Mouse (Mus musculus): ENCODE results near the gene Mei1. TPM values are rescaled to one million over a fixed set of nuclear protein-coding genes. Genes with fewer than 3 reads are reported as not detected.

Gene Mei1
- polyA plus RNA-seq, 1 experiment from 2014 or later = not detected

DNA sequence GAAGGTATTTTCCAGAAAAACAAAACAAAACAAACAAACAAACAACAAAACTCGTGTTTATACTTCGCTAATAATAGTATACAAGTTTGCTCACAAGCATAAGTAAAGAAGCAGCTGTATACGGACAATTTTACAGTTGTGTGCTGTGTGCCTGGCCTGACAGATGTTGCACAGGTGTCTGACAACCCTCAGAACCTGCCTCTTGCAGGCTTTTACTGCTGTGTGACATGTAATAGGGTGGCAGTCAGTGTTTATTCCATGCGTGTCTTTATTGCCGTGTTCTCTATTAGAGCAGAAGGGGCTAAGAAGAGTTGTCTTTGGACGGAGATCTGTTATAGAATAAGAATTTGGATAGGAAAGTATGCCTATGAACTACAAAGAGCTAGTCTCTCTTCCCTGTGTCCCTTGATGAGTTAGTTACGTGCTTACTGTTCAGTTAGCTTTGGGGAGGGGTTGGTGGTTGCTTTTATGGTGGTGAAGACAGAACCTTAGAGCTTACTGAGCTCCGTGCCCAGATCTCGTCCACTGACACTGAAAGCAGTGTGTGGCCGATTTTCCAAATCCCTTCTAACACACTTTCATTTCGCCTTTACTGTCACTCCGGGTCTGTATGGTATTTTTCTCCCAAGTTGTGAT, 92.3 kb downstream of the Mei1 start:
- Histone ChIP-seq H3K27ac (ENCODE audit: low read depth) (no peak overlapping the region), H3K4me2 (ENCODE audit: low read length) (no peak overlapping the region), H3K27me3 (replicated peaks; ENCODE audit: control insufficient read depth, insufficient read depth, low read length) (no peaks in the 10 kb centered on the region), H3K9me3 (ENCODE audit: control insufficient read depth, low read length) (no peaks in the 10 kb centered on the region), H3K36me3 (ENCODE audit: control insufficient read depth, insufficient read depth, low read length) (no peaks in the 10 kb centered on the region), H3K4me1 (replicated peaks; ENCODE audit: control insufficient read depth, insufficient read depth, low read length) (peaks cover 65% of the 10 kb centered on the region), H3K9ac (ENCODE audit: low read length) (no peak overlapping the region), H3K4me3 (ENCODE audit: low read depth, low read length) (no peak overlapping the region)
- 85% methylated on average over 12 of the region's 12 CpGs for WGBS
- no peak for ATAC-seq (replicated peaks; ENCODE audit: low FRiP score, low TSS enrichment, low read depth)
- no peak for DNase-seq (ENCODE audit: low spot score)

GRCm38 (mm10) chr15:82163356-82164060, 93.7 kb downstream of the Mei1 start:
- H3K4me2 ChIP-seq (ENCODE audit: low read length) = no peak overlapping the region
- peak overlapping the region; percentile 43 for H3K27ac ChIP-seq (ENCODE audit: low read depth)
- DNase-seq (ENCODE audit: low spot score) (no peak), ATAC-seq (replicated peaks; ENCODE audit: low FRiP score, low TSS enrichment, low read depth) (no peak)
- 85% methylated on average over 10 of the region's 10 CpGs for WGBS
- no peaks in the 10 kb centered on the region for H3K9me3 ChIP-seq (ENCODE audit: control insufficient read depth, low read length)
- no peak overlapping the region for H3K9ac ChIP-seq (ENCODE audit: low read length)
- no peak overlapping the region for H3K4me3 ChIP-seq (ENCODE audit: low read depth, low read length)
- no peaks in the 10 kb centered on the region for H3K36me3 ChIP-seq (ENCODE audit: control insufficient read depth, insufficient read depth, low read length)
- peaks cover 61% of the 10 kb centered on the region for H3K4me1 ChIP-seq (replicated peaks; ENCODE audit: control insufficient read depth, insufficient read depth, low read length)
- no peaks in the 10 kb centered on the region for H3K27me3 ChIP-seq (replicated peaks; ENCODE audit: control insufficient read depth, insufficient read depth, low read length)

DNA sequence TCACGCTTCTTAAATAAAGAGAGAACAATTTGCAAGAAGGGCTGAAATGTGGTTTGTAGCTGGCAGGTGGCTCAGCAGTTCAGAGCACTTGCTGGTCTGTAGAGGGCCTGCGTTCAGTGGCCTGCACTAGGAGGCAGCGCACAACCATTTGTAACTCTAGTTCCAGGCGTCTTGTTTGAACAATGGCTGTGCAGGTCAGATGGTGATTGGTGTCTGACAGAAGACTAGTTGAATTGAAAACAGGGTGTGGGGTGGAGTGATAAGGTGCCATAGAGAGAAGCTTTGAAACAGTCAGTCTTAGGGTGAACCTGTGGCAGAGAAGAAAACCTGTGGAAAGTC, 94.2 kb downstream of the Mei1 start:
- Histone ChIP-seq H3K36me3 (ENCODE audit: control insufficient read depth, insufficient read depth, low read length) (no peaks in the 10 kb centered on the region), H3K4me2 (ENCODE audit: low read length) (no peak overlapping the region), H3K4me3 (ENCODE audit: low read depth, low read length) (no peak overlapping the region), H3K4me1 (replicated peaks; ENCODE audit: control insufficient read depth, insufficient read depth, low read length) (peaks cover 56% of the 10 kb centered on the region), H3K9ac (ENCODE audit: low read length) (no peak overlapping the region), H3K27me3 (replicated peaks; ENCODE audit: control insufficient read depth, insufficient read depth, low read length) (no peaks in the 10 kb centered on the region), H3K27ac (ENCODE audit: low read depth) (peak overlapping the region; percentile 43), H3K9me3 (ENCODE audit: control insufficient read depth, low read length) (no peaks in the 10 kb centered on the region)
- DNase-seq (ENCODE audit: low spot score) (no peak), ATAC-seq (replicated peaks; ENCODE audit: low FRiP score, low TSS enrichment, low read depth) (peak; percentile 13; the same call in 1 of the 2 replicates)
- 50% methylated on average over 4 of the region's 4 CpGs for WGBS

DNA sequence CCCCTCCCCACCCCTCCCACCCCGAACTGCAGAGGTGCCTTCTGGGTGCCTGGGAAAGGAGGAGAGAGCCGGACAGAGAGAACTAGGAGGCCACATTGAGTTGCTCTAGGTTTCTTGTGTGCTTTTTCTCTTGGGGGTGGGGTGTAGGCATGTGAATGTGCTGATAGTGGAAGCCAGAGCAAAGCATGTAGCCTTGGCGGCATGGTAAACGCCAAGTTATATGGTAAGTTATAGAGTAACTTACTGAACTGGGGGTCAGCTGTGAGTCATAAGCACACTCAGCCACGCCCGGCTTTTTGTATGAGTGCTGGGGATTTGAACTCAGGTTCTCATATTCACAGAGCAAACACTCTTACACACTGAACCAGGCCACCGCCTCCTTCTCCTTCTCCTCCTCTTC, 94.7 kb downstream of the Mei1 start:
- H3K4me2 ChIP-seq (ENCODE audit: low read length) = no peak overlapping the region
- H3K9me3 ChIP-seq (ENCODE audit: control insufficient read depth, low read length) = no peaks in the 10 kb centered on the region
- H3K9ac ChIP-seq (ENCODE audit: low read length) = no peak overlapping the region
- 54% methylated on average over 7 of the region's 7 CpGs for WGBS
- no peaks in the 10 kb centered on the region for H3K27me3 ChIP-seq (replicated peaks; ENCODE audit: control insufficient read depth, insufficient read depth, low read length)
- peaks cover 51% of the 10 kb centered on the region for H3K4me1 ChIP-seq (replicated peaks; ENCODE audit: control insufficient read depth, insufficient read depth, low read length)
- peak; percentile 47 for ATAC-seq (replicated peaks; ENCODE audit: low FRiP score, low TSS enrichment, low read depth)
- peak overlapping the region; percentile 43; the same call in 1 of the 2 replicates for H3K27ac ChIP-seq (ENCODE audit: low read depth)
- DNase-seq (ENCODE audit: low spot score) = no peak
- H3K36me3 ChIP-seq (ENCODE audit: control insufficient read depth, insufficient read depth, low read length) = no peaks in the 10 kb centered on the region; the same call in 1 of the 2 replicates
- H3K4me3 ChIP-seq (ENCODE audit: low read depth, low read length) = no peak overlapping the region

DNA sequence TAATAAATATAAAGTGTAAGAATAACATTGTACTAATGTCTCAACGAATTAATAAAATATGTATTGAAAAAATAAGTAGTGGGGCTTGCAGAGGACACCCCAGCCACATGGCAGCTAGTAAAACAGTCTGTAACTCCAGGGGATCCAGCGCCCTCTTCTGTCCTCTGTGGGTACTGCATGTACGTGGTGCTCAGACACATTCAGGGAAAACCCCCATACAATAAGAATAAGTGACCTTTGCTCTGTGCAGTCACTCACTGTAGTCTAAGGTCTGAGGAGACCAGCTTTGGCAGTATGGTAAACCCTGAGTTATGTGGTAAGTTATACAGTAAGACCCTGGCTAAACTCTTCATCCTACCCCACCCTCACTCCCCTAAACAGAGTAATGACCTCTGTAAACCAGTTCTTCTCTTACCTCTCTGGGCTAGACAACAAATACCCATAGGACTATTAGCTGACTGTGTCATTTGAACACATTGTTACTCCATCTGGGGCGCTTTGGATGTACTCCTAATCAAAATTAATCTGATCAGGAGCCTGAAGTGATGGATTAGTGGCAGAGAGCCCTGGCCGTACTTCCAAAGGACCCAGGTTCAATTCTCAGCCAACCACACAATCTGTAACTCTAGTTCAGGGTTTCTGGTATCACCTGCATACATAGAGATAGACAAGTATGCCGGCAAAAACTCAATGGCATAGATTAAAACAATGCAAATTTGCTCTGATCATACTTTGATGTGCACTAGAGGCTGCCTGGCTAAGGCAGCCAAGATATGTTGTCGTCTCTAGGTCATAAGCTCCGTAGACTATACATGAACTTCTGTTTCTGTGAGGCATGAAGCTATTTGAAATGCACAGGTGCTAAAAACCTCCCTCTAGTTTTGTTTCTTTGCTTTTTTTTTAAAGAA, 95.8 kb downstream of the Mei1 start:
- Histone ChIP-seq H3K4me1 (replicated peaks; ENCODE audit: control insufficient read depth, insufficient read depth, low read length) (peaks cover 40% of the 10 kb centered on the region), H3K4me2 (ENCODE audit: low read length) (no peak overlapping the region)
- 55% methylated on average over 8 of the region's 8 CpGs for WGBS

DNA sequence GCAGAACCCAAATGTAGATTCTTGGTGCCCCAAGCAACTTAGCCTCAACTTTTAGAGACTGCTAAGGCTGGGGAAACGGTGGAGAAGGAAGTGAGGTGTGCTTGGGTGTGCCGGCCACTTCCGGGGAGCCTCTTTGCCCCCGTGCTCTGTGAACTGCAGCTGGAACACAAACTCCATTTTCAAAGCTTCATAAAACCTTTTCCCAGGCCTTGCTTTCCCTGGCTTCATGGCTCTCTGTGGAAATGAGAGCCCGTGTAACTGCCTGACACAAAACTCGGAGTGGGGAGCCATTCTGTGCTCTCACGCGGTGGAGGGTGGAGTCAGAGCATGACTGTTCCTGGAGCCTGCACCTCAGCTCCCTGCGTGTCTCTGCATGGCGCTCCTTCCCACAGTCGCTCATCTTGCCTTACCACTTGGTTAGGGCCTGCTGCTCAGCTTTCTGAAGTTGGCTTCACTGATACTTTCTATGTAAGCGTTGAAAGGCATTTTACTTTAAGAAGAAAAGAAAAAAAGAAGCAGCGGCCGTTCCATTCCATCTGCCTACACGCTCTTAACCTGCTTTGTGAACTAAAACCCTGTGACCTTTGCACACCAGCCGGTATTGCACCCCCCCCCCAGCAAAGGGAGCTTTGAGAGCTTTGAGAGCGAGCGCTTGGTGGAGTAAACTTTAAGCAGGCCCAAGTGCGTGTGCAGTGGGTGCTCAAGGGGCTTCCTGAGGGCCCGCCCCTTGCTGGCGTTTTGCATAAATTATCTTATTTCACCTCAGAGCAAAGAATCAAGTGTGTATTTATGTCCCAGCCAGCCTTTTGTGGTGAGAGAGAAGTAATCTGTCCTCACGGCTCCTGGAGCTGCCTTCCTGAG, 96.7 kb downstream of the Mei1 start:
- H3K4me1 ChIP-seq (replicated peaks; ENCODE audit: control insufficient read depth, insufficient read depth, low read length) = peaks cover 33% of the 10 kb centered on the region
- H3K9ac ChIP-seq (ENCODE audit: low read length) = no peak overlapping the region
- peaks cover 19% of the 10 kb centered on the region for H3K36me3 ChIP-seq (ENCODE audit: control insufficient read depth, insufficient read depth, low read length)
- no peaks in the 10 kb centered on the region for H3K27me3 ChIP-seq (replicated peaks; ENCODE audit: control insufficient read depth, insufficient read depth, low read length)
- peak overlapping the region; percentile 7 for H3K27ac ChIP-seq (ENCODE audit: low read depth)
- WGBS = 47% methylated on average over 22 of the region's 22 CpGs
- no peak overlapping the region for H3K4me2 ChIP-seq (ENCODE audit: low read length)
- H3K9me3 ChIP-seq (ENCODE audit: control insufficient read depth, low read length) = no peaks in the 10 kb centered on the region
- no peak for ATAC-seq (replicated peaks; ENCODE audit: low FRiP score, low TSS enrichment, low read depth)
- H3K4me3 ChIP-seq (ENCODE audit: low read depth, low read length) = no peak overlapping the region
- DNase-seq (ENCODE audit: low spot score) = no peak

More for the DNA sequence above, 95.8 kb downstream of the Mei1 start:
- Histone ChIP-seq H3K27me3 (replicated peaks; ENCODE audit: control insufficient read depth, insufficient read depth, low read length) (no peaks in the 10 kb centered on the region), H3K9me3 (ENCODE audit: control insufficient read depth, low read length) (no peaks in the 10 kb centered on the region), H3K4me3 (ENCODE audit: low read depth, low read length) (no peak overlapping the region), H3K9ac (ENCODE audit: low read length) (no peak overlapping the region), H3K27ac (ENCODE audit: low read depth) (peak overlapping the region; percentile 7), H3K36me3 (ENCODE audit: control insufficient read depth, insufficient read depth, low read length) (peaks cover 10% of the 10 kb centered on the region)
- ATAC-seq (replicated peaks; ENCODE audit: low FRiP score, low TSS enrichment, low read depth) (peak; percentile 65), DNase-seq (ENCODE audit: low spot score) (peak; percentile 97)

- Histone ChIP-seq H3K27me3 (replicated peaks; ENCODE audit: control insufficient read depth, insufficient read depth, low read length) (no peaks in the 10 kb centered on the region), H3K27ac (ENCODE audit: low read depth) (no peak overlapping the region), H3K4me3 (ENCODE audit: low read depth, low read length) (no peak overlapping the region), H3K36me3 (ENCODE audit: control insufficient read depth, insufficient read depth, low read length) (peaks cover 28% of the 10 kb centered on the region), H3K9ac (ENCODE audit: low read length) (no peak overlapping the region), H3K9me3 (ENCODE audit: control insufficient read depth, low read length) (no peaks in the 10 kb centered on the region), H3K4me1 (replicated peaks; ENCODE audit: control insufficient read depth, insufficient read depth, low read length) (peaks cover 33% of the 10 kb centered on the region), H3K4me2 (ENCODE audit: low read length) (no peak overlapping the region)
- no peak for ATAC-seq (replicated peaks; ENCODE audit: low FRiP score, low TSS enrichment, low read depth)
- WGBS = 62% methylated on average over 23 of the region's 23 CpGs
- DNase-seq (ENCODE audit: low spot score) = no peak
Observed at GRCm38 (mm10) chr15:82167201-82168168, 97.7 kb downstream of the Mei1 start.

Data from intestine, embryonic 14.5 days (tissue).